8 mouse cellular contexts compared by ENCODE assay signal in genomic region chr11:96788871-96789795, GRCm38 (mm10). TPM values are rescaled to one million over a fixed set of nuclear protein-coding genes. Genes with fewer than 3 reads are reported as not detected.
DNase-seq lines count a peak whose midpoint lies in the region; ATAC-seq and TF ChIP-seq lines count a peak whose summit lies in the region.

TSS of gene Cbx1 (plus strand) at chr11:96789127.

- no peaks in the 10 kb centered on the region for H3K9me3 ChIP-seq in forebrain, embryonic 15.5 days

- peak; percentile 93 for DNase-seq in ES-CJ7 (ENCODE audit: low read depth, low spot score)
- peak; percentile 83 for DNase-seq in cerebellum, adult 11 months
- peak; percentile 87 for DNase-seq in heart, postnatal 25 days (ENCODE audit: low spot score)
- DNase-seq in layer of hippocampus, adult 18-20 months (ENCODE audit: low spot score in 2 of 2): peak; percentile 92 to 94
- DNase-seq in lung, adult 2 months: peak; percentile 91
- peak; percentile 84 to 87 for DNase-seq in thymus, adult 18-20 months

- H3K4me3 ChIP-seq in forebrain, embryonic 15.5 days: peak within 1 kb of the TSS; percentile 91
- H3K4me3 ChIP-seq in lung, adult 2 months (replicated peaks; ENCODE audit: extremely low read depth, low read depth, low read length): peak within 1 kb of the TSS; percentile 78

- peak; percentile 99 for ATAC-seq in forebrain, embryonic 15.5 days (replicated peaks)
- ATAC-seq in neutrophil, adult 5-6 weeks (ENCODE audit: extremely low read depth, insufficient number of reproducible peaks, low FRiP score, poor library complexity, severe bottlenecking): peak; percentile 86

- H3K4me1 ChIP-seq in forebrain, embryonic 15.5 days: peaks cover 48% of the 10 kb centered on the region
- H3K4me1 ChIP-seq in lung, adult 2 months (ENCODE audit: control insufficient read depth, insufficient read depth, low read length): peaks cover 6% of the 10 kb centered on the region

- intact Hi-C loops in heart, postnatal 25 days (cut with DNase I): loop anchor here (5.0 kb wide), 1 partner anchor 38 kb away; the partner anchor contains the start of gene Nfe2l1

- no peak for TF ChIP-seq CTCF in lung, adult 2 months (IDR thresholded peaks at IDR 0.05; ENCODE audit: insufficient read depth, low read length)

- peak within 1 kb of the TSS; percentile 89 for H3K9ac ChIP-seq in forebrain, embryonic 15.5 days (replicated peaks)

- TF ChIP-seq POLR2A in lung, adult 2 months (IDR thresholded peaks at IDR 0.05; ENCODE audit: borderline replicate concordance, extremely low read depth, low read depth, low read length): peak; percentile 74; the same call in 1 of the 2 replicates

- peak within 1 kb of the TSS; percentile 66 for H3K4me2 ChIP-seq in forebrain, embryonic 15.5 days (replicated peaks)

- WGBS in forebrain, embryonic 15.5 days: under 1% methylated on average over 90 of the region's 93 CpGs
- under 1% methylated on average over 92 of the region's 93 CpGs for WGBS in lung, adult 2 months

- no peaks in the 10 kb centered on the region for H3K36me3 ChIP-seq in forebrain, embryonic 15.5 days

- H3K27me3 ChIP-seq in forebrain, embryonic 15.5 days: no peaks in the 10 kb centered on the region

- peak within 1 kb of the TSS; percentile 97 for H3K27ac ChIP-seq in forebrain, embryonic 15.5 days (replicated peaks)

RNA-seq across cellular contexts. Expression of gene Cbx1, which starts in this region (rescaled TPM):
- polyA plus RNA-seq in forebrain, embryonic 15.5 days (2015; fragmentation: Nextera tagmentation; extraction: Ambion mirVana): 102 and 108 TPM in 2 replicates
- total RNA-seq in heart, postnatal 25 days (2021): 10 to 100 TPM; 36.6 to 39.0 TPM
- total RNA-seq in layer of hippocampus, adult 18-20 months (2021): 10 to 100 TPM; 48.5 to 48.9 TPM
- 15.3 and 19.0 TPM in 2 replicates for polyA plus RNA-seq in lung, adult 2 months (2012; rRNA removed)
- 50.9 and 58.0 TPM in 2 replicates for total RNA-seq in neutrophil, adult 5-6 weeks (2017)

Comparison
In these comparisons a context has a peak if more than half of its experiments do, and no peak if none do; other contexts are left out.
1. Peak in every context shown above with its lines: DNase-seq, ATAC-seq, H3K4me3 ChIP-seq and H3K27ac ChIP-seq.